Mouse (Mus musculus) layer of hippocampus, adult 6 months (tissue): ENCODE data around the gene Ecm2. TPM values are rescaled to one million over a fixed set of nuclear protein-coding genes. Genes with fewer than 3 reads are reported as not detected.

ENCODE experiments used
- long read RNA-seq, 2 experiments: library from polyadenylated mRNA; unstranded; transcript quantifications; one replicate each; pipeline ENCODE4 v2.0.0; 2019 to 2020
- polyA plus RNA-seq: library from polyadenylated mRNA; unstranded; fragments of <200 nt; fragmentation: Nextera tagmentation; gene quantifications from 2 replicates; pipeline ENCODE4 v1.2.3, GENCODE M21; 2021

Ecm2 gene
- 1.9 and 3.2 TPM in 2 replicates for polyA plus RNA-seq
- long read RNA-seq, experiment 1, partial matches to known transcripts: 4 of 9 reads
- long read RNA-seq, experiment 1, other reads (novel, unspliced or antisense): 2 of 9 reads
- long read RNA-seq, experiment 2, transcript Ecm2-201 (10 exons, 3,596 nt): major isoform, 13 of 16 reads
- long read RNA-seq, experiment 2, partial matches to known transcripts: 3 of 16 reads
- long read RNA-seq, experiment 2, other reads (novel, unspliced or antisense): 0 of 16 reads

GRCm38 (mm10) chr13:49504510-49504909 lies at the start of gene Ecm2:
TSS of gene Ecm2 (plus strand) at chr13:49504810.

GRCm38 (mm10) chr13:49492376-49493368 lies 11.9 kb upstream of the Ecm2 start, which contains the start of gene Tes3-ps:
TSS of gene Tes3-ps (plus strand) at chr13:49493318.

GRCm38 (mm10) chr13:49544279-49544678 lies 39.7 kb downstream of the Ecm2 start, which contains the start of gene Aspn:
TSS of gene Aspn (plus strand) at chr13:49544443.

GRCm38 (mm10) chr13:49581541-49582530 lies 77.2 kb downstream of the Ecm2 start, which contains the start of gene Omd:
TSS of gene Omd (plus strand) at chr13:49582462.

Other genes with a start within 250 kb of the Ecm2 start
- gene Fgd3, start 184.5 kb upstream of the Ecm2 start, polyA plus RNA-seq: 0.58 and 0.60 TPM in 2 replicates
- gene Bicd2, start 163.2 kb upstream of the Ecm2 start, polyA plus RNA-seq: 8.0 and 8.8 TPM in 2 replicates
- gene Ippk, start 83.6 kb upstream of the Ecm2 start, polyA plus RNA-seq: 12.9 and 13.4 TPM in 2 replicates
- gene Tes3-ps, start 11.5 kb upstream of the Ecm2 start, polyA plus RNA-seq: 0.19 and 0.36 TPM in 2 replicates
- gene Aspn, start 39.6 kb downstream of the Ecm2 start, polyA plus RNA-seq: 0.25 and 0.43 TPM in 2 replicates
- gene Omd, start 77.7 kb downstream of the Ecm2 start, polyA plus RNA-seq: 0.50 and 0.72 TPM in 2 replicates
- gene Ogn, start 103.2 kb downstream of the Ecm2 start, polyA plus RNA-seq: 3.2 and 3.5 TPM in 2 replicates
- gene Cenpp, start 148.0 kb downstream of the Ecm2 start, polyA plus RNA-seq: 2.0 and 2.2 TPM in 2 replicates
- 12.9 and 13.5 TPM in 2 replicates for gene Nol8, start 148.3 kb downstream of the Ecm2 start, polyA plus RNA-seq
- 12.2 and 12.9 TPM in 2 replicates for gene Iars, start 177.3 kb downstream of the Ecm2 start, polyA plus RNA-seq